Mouse (Mus musculus): ENCODE data around the gene Arpin.

- TF ChIP-seq POLR2A (IDR thresholded peaks at IDR 0.05; ENCODE audit: borderline replicate concordance, extremely low read depth, low read depth, low read length) = no peak
- no peak for TF ChIP-seq CTCF (IDR thresholded peaks at IDR 0.05; ENCODE audit: insufficient read depth, low read length)
Measured at GRCm38 (mm10) chr7:79906914-79907313, 28.2 kb downstream of the Arpin start.

Data from lung, adult 2 months (tissue).